Mouse (Mus musculus) kidney, postnatal 10 days (tissue): Measurements from ENCODE around the gene Slc35f4.

ENCODE experiments used
- DNase-seq: peaks from one replicate; pipeline ENCODE4 v3.0.0; 2021; ENCODE audit warnings: mixed read lengths

Gene Slc35f4

DNA sequence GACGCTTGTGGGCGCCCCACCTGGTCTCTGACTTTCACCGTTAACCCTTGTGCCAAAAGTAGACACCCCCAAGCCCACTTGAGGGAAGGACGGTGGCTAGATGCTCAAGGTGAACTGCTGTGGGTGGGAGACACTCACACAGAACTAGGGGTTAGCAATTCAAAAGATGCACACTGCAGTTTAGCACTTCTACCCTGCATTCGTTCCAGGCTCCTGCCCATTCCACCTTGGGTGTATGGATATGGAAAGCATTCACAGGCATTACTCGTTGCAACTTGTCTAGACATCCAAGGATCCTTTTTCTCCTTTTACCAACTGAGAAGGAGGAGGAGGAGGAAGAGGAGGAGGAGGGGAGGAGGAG is at the start of gene Slc35f4:
Gene Slc35f4, minus strand, starts transcription at position 116 of the 361 bp plus-strand sequence.
- no peak for DNase-seq

DNA sequence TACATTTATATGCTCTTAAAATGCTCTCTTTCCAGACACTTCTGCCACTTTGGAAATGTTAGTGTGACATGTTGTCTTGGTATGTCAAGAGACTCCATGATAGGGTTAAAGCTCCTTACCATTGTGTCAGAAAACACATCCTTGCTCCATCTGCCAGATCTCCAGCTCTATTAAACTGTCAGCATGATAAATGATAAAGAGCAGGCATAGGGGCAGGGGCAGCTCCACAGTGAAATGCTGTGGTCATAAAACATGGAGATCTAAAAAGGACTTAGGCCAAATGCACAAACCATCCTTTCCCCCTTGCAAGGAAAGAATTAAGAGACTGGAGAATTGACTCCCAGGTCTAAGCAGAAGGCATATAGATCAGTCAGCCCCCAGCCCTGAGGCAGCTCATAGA is 42.5 kb upstream of the Slc35f4 start:
- no peak for DNase-seq

DNA sequence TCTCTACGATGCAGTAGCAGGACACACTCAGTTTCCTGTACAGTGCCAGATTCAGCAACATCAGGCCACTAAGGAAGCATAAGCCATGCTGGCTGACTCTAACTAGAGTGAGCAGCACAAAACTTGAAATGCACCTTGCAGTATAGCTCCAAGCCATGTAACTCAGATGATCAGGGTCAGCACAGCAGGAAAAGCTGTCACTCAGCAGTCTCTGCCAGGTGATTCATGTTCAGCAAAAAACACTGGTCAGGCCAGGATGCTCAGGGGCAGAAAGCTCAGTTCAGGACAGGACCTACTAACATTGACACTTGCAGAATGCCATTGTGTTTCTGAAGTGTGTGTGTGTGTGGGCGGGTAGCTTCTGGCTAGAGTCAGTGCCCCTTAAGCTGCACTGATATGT is 34.9 kb upstream of the Slc35f4 start:
- DNase-seq = no peak

GRCm38 (mm10) chr14:49540104-49540503 is 14.3 kb upstream of the Slc35f4 start:
- DNase-seq = peak; percentile 62

DNA sequence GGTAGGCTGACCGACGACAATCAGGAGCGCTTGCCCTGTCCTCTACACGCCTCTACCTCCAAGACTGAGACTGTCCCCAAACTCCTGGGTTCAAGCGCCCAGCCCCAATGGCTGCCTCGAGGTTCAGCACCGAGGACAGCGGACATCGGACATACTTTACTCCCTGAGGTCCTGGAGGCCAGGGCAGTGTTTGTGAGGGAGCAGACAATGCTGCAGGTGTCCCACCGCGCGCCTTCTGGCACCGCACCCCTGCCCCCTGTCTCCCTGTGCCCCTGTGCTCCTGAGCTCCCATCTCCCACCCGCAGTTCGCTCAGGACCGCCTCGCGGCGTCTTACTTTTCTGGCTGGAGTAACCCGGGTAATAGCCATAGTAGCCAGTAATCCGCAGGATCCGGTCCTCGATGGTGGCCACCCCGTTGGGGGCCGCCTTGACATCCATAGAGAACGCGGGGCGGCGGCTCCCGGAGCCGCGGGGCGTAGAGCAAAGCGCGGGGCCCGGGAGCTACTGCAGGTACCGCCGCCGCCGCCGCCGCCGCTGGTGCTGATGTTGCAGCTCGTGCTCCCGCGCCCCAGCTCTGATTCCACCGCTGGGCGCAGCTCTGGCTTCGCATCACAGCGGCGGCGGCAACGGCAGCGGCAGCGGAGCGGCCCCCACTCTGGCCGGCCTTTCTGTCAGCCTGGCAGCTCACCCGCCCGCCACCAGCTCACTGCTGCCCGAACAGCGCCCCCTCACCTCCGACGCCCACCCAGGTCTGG is 493 bp downstream of the Slc35f4 start:
- DNase-seq = peak; percentile 89

DNA sequence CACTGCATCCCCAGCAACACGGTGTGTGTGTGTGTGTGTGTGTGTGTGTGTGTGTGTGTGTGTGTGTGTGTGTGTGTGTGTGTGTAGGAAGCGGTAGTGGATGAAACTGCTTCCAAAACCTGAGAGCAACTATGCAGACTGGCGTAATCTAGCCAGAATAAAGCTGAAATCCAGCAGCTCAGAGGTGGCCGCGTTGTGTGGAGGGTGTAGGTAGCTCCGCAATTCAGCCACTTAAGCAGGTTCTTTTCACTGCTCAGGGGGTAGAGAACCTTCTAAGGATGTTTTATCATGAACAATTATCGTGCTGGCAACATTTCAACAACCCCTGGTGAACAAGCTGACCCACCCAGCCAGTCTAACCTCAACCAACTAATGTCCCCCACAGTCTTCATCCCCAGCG is 1.2 kb downstream of the Slc35f4 start:
- DNase-seq = no peak

GRCm38 (mm10) chr14:49515096-49515665 is 10.7 kb downstream of the Slc35f4 start:
- DNase-seq = no peak

DNA sequence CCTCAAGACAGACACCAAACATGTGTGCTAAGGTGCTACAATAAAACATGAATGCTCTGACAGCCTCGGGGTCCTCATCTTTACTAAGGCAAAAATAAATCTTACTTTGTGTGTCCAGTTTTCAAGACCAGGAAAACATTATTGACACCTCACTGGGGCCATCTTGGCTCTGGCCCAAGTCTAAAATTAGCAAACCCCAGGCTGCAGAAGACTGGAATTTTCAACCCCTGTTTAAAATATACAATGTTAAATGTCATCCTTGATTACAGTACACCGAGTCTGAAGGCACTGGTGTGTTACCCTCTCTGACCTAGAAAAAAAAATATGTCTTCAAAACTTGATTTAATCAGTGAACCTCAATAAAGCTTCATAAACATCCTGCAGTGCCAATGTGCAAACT is 11.7 kb downstream of the Slc35f4 start:
- DNase-seq = no peak

- DNase-seq = no peak
Observed at GRCm38 (mm10) chr14:49495192-49495591, 30.7 kb downstream of the Slc35f4 start.

GRCm38 (mm10) chr14:49493793-49494192 is 32.1 kb downstream of the Slc35f4 start:
- DNase-seq = no peak

DNA sequence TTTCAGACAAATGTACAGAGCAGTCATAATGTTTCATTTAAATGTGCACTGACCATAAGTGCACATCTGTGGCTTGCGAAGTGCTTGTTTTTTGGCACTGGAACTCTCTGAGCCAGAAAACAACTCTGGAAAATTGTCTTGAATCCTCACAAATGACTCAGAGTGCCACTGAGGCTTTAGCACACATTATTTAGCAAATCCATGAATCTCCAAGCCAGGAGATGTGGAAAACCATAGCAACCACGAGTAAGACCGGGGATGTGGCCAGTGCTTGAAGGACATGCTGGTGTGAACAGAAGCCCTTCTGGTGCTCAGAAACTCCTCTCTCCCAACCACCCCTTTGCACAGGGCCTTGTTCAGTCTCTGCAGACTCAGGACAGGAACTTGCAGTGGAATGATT is 33.3 kb downstream of the Slc35f4 start:
- DNase-seq = no peak

DNA sequence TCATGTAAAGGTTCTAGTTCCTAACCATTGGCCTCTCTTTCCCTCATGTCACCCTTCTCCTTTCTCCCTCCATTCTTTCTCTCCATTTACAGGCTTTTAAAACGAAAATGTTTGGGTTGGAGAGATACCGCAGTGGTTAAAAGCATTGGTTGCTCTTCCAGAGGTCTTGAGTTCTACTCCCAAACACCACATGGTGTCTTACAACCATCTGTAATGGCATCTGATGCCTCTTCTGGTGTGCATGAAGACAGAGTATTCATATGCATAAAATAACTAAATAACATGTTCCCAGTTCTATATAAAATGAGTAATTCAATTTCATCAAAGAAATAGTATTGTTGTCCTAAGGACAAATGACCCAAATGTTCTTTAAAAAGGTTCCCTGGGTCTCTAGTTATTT is 49.2 kb downstream of the Slc35f4 start:
- no peak for DNase-seq

GRCm38 (mm10) chr14:49461761-49462160 is 64.1 kb downstream of the Slc35f4 start:
- DNase-seq = no peak

DNA sequence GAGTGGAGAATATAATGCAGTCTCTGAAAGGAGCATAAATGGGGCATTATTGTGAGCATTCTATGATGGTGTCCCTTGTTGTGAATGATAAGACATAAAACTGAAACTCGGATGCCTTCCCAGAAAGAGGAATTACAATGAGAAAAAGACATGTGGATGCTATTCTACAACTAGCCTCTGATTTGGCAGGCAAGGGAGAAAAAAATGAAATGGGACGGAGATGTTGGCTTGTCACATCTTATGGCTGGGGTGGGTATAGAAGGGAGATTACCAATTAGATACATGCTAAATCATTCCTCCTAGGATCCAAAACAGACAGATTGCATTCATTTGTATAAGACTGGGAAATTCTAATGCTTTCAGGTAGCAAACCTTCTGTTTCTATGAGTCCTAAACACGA is 65.0 kb downstream of the Slc35f4 start:
- DNase-seq = no peak

DNA sequence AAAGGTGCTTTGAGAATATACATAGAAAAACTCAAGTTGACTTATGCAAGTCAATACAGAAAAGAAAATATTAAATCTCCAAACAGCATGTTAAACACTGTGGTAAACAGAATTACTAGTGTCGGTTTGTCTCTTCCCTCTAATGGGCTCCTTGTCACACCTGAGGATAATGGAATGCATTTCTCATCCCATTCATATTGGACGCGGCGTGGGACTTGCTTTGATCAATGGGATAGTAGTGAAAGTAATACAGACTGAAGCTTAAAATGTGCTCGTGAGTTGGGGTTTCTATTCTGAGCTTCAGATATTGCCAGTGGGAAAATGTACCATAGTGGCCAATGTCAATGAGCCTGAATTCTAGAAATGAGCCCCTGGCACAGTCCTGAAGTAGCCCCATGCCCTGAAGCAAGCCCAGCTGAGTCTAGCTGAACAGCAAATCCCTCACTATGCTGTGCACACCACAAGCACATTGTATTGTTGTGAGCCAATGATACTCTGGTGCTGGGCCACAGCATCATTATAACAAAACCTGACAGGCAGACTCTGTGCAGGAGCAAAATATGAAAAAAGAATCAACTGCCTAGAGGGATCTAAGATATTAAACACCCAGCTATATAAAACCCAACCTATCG is 71.4 kb downstream of the Slc35f4 start:
- DNase-seq = no peak

DNA sequence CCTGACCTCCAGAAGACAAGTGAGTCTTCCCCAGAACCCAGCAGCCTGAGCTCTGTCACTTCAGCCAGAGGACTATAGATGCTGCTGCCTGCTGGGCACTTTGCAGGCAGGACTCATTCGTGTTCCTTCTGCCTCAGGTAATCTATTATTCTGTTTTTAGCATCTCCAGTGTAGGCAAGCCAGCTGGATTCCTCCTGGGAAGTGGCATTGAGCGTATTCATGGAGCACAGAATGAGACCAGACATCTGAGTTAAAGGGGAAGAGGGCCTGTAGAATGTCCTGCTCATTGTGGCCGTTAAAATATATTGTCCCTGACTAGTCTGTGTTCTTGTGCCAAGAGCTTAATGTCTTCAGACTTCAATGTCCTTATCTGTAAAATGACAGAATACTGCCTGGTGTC is 72.1 kb downstream of the Slc35f4 start:
- no peak for DNase-seq

GRCm38 (mm10) chr14:49447669-49448068 is 78.2 kb downstream of the Slc35f4 start:
- DNase-seq = no peak

GRCm38 (mm10) chr14:49446461-49446860 is 79.4 kb downstream of the Slc35f4 start:
- no peak for DNase-seq

GRCm38 (mm10) chr14:49436811-49437210 is 89.0 kb downstream of the Slc35f4 start:
- no peak for DNase-seq

DNA sequence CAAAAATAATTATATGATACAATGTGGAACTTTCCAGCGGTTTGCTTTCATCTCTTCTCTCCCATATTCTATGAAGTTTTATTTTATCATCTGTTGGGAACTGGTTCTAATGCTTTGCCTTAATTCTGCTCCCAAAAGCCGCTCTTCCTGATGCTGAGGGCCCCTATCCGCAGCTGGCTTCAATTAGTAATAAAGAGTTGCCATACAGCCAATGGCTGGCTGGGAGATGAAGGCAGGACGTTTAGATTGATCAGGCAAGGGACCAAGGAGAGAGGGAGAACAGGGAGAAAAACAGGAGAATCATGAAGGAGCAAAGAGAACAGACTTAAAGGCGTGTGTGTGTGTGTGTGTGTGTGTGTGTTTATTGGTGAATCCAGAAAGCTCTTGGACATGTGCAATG is 94.0 kb downstream of the Slc35f4 start:
- no peak for DNase-seq

DNA sequence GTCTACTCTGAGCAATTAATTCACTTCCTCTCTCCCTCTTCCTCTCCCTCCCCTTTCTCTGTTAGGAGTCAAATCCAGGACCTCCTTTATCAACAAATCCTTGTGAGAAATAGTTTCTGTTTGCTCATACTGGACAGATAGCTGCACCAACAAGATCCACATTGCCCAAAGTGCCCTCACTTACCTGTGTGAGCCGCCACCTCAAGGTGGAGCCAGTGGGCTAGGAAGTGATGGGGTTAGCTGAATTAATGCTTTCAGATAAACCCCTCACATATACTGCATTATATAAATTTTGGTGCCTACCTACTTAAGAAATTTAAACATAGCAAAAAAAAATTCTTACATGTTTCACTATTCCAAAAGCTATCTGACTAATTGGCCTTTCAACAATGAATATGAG is 133.4 kb downstream of the Slc35f4 start:
- peak; percentile 14 for DNase-seq

- no peak for DNase-seq
Observed at GRCm38 (mm10) chr14:49362161-49362560, 163.7 kb downstream of the Slc35f4 start.

- DNase-seq = no peak
Observed at GRCm38 (mm10) chr14:49355561-49355960, 170.3 kb downstream of the Slc35f4 start.

- peak; percentile 83 for DNase-seq
Observed at GRCm38 (mm10) chr14:49348897-49349250, 177.0 kb downstream of the Slc35f4 start.
